Mouse (Mus musculus) lung, adult 18-20 months (tissue): ENCODE results near the gene Sik1.

Source experiments
- DNase-seq, 2 experiments: peaks; one replicate each; pipeline ENCODE4 v3.0.0; 2022; ENCODE audit warnings: mixed read lengths in 2 of 2

The Sik1 gene

DNA sequence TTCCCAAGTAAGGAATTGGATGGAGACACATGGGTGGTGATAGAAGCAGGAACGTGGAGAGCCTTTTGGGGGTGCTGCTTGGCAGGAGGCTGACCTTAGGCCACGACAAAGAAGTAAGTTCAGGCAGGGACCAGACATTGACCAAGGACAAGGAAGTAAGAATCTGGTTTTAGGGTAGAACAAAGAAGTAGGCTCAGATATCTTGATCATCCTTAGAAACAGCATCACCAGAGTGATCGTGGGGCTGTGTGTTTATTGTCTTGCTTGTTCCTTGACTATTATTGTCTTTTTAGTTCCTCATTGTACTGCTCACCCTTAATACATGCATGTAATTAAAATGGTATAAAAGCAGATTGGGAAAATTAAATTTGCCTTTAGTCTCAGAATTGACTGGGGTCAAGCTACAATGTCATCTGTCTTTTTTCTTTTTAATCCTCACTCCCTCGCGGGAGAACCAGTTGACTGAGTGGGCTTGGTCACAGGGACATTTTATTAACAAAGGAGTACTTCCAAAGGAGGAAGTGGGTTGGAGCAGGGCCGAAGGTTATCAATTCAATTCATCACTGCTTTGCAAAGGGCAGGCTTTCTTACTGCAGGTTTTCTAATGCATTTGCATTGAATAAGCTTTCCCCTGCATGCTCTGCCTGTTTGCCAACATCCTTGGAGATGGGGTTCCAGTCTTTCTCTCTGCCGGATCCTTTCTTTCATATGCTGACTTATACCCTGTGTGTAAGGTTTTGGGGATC, 53.2 kb downstream of the Sik1 start:
- no peak for DNase-seq

GRCm38 (mm10) chr17:31800852-31801363, 54.7 kb downstream of the Sik1 start:
- no peak for DNase-seq

- DNase-seq: no peak
Measured at GRCm38 (mm10) chr17:31795893-31796292, 59.7 kb downstream of the Sik1 start.
